Mouse (Mus musculus): ENCODE measurements around the gene Fitm2.

- TF ChIP-seq POLR2A (IDR thresholded peaks at IDR 0.05; ENCODE audit: borderline replicate concordance, insufficient read depth, low read length) (no peak), CTCF (IDR thresholded peaks at IDR 0.05; ENCODE audit: borderline replicate concordance, insufficient read depth, low read depth, low read length) (peak; percentile 34; the same call in 1 of the 2 replicates)
These were observed 7.9 kb upstream of the Fitm2 start for GRCm38 (mm10) chr2:163480191-163480825.
